Mouse (Mus musculus): ENCODE data around the gene Phrf1. TPM values are rescaled to one million over a fixed set of nuclear protein-coding genes. Genes with fewer than 3 reads are reported as not detected.

Gene Phrf1
- polyA plus RNA-seq, 1 experiment from 2014 or later: 68.0 TPM

DNA sequence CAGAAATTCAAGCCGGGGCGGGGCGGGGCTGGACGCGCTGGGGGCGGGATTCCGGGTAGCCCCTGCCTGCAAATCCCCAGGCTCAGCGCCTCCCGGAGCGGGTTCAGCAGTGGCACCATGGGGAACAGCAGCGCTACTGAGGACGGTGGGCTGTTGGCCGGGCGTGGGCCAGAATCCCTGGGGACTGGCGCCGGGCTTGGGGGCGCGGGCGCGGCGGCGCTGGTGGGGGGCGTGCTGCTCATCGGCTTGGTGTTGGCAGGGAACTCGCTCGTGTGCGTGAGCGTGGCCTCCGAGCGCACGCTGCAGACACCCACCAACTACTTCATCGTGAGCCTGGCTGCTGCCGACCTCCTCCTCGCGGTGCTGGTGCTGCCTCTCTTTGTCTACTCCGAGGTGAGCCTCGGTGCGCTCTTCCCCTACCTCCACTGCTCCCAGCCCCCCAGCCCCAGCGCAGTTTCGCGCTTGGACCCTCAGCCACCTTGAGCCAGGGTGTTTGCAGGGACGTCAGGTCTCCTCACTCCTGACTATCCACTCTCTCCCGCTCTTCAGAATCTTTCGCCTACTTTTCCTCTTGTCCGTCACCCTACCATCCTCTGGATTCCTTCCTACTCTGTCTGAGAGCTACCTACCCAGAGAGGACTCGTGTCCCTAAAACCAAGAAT is 63.5 kb downstream of the Phrf1 start, which contains the start of gene Drd4:
Drd4 (plus strand) TSS at position 86 of the 662 bp plus-strand sequence.
- WGBS: 1% methylated on average over 46 of the region's 46 CpGs
- no peaks in the 10 kb centered on the region for H3K9me3 ChIP-seq (replicated peaks; ENCODE audit: control insufficient read depth, low read length, poor library complexity, severe bottlenecking)
- peak; percentile 70 for ATAC-seq
- peaks cover 16% of the 10 kb centered on the region for H3K4me1 ChIP-seq (ENCODE audit: control insufficient read depth, insufficient read depth, low read length)
- H3K4me3 ChIP-seq (ENCODE audit: low read depth, low read length): peak within 1 kb of the TSS; percentile 51
- no peaks in the 10 kb centered on the region for H3K36me3 ChIP-seq (ENCODE audit: control insufficient read depth, insufficient read depth, low read length)
- H3K27me3 ChIP-seq (ENCODE audit: control insufficient read depth, insufficient read depth, low read depth, low read length): peaks cover 38% of the 10 kb centered on the region
- peak within 1 kb of the TSS; percentile 92 for H3K4me2 ChIP-seq (ENCODE audit: low read length)
- H3K9ac ChIP-seq (ENCODE audit: low read depth, low read length): peak within 1 kb of the TSS; percentile 72
- no peak within 1 kb of the TSS for H3K27ac ChIP-seq (ENCODE audit: low read length)

DNA sequence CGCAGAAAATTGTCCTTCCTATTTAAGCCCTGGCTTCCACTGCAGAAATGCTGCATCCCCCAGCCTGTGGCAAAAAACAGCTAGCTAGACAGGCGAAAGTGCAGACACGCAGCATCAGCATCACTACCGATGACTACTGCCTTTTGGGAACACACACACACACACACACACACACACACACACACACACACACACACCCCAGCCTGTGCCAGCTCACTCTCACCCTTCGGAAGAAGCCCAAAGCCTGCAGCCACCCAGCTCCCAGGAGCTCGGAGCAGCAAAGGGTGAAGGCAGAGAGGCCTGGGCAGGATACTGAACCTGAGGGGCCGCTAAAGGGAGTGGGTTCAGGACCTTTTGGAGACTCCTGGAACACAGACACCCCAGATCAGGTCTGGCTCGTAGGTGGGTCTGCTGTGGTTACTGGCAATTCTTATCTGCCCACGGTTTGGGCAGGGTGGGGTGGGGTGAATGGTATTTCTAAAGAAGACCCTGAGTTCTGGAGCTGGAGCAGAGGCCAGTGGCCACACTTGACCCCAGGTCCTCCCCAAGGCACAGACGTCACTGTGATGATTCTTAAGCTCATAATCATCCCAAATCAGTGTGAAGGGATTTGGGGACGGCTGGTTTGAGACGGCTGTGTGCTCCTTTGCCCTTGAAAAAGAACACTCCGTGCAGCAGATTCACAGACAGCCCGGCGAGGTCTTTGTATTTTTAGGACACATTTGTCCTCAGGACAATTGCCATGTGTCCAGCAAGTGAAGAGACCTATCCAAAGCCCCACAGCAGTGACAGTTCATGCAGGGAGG is 64.2 kb downstream of the Phrf1 start:
- Histone ChIP-seq H3K4me2 (ENCODE audit: low read length) (peak overlapping the region; percentile 92), H3K36me3 (ENCODE audit: control insufficient read depth, insufficient read depth, low read length) (no peaks in the 10 kb centered on the region), H3K9ac (ENCODE audit: low read depth, low read length) (no peak overlapping the region; the same call in 1 of the 2 replicates), H3K4me1 (ENCODE audit: control insufficient read depth, insufficient read depth, low read length) (peaks cover 16% of the 10 kb centered on the region), H3K27ac (ENCODE audit: low read length) (no peak overlapping the region), H3K4me3 (ENCODE audit: low read depth, low read length) (peak overlapping the region; percentile 51; the same call in 1 of the 2 replicates), H3K9me3 (replicated peaks; ENCODE audit: control insufficient read depth, low read length, poor library complexity, severe bottlenecking) (no peaks in the 10 kb centered on the region), H3K27me3 (ENCODE audit: control insufficient read depth, insufficient read depth, low read depth, low read length) (peaks cover 38% of the 10 kb centered on the region)
- no peak for ATAC-seq
- 27% methylated on average over 15 of the region's 15 CpGs for WGBS

DNA sequence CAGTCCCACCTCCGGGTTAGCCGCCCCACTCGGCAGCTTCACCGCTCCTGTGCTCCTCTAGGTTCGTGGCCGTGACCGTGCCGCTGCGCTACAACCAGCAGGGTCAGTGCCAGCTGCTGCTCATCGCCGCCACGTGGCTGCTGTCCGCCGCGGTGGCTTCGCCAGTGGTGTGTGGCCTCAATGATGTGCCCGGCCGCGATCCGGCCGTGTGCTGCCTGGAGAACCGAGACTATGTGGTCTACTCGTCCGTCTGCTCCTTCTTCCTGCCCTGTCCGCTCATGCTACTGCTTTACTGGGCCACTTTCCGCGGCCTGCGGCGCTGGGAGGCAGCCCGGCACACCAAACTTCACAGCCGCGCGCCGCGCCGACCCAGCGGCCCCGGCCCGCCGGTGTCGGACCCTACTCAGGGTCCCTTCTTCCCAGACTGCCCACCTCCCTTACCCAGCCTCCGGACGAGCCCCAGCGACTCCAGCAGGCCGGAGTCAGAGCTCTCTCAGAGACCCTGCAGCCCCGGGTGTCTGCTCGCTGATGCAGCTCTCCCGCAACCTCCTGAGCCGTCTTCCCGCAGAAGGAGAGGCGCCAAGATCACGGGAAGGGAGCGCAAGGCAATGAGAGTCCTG is 65.4 kb downstream of the Phrf1 start:
- H3K36me3 ChIP-seq (ENCODE audit: control insufficient read depth, insufficient read depth, low read length): no peaks in the 10 kb centered on the region
- no peaks in the 10 kb centered on the region for H3K9me3 ChIP-seq (replicated peaks; ENCODE audit: control insufficient read depth, low read length, poor library complexity, severe bottlenecking)
- peak overlapping the region; percentile 35 for H3K4me3 ChIP-seq (ENCODE audit: low read depth, low read length)
- H3K4me2 ChIP-seq (ENCODE audit: low read length): peak overlapping the region; percentile 73
- peaks cover 16% of the 10 kb centered on the region for H3K4me1 ChIP-seq (ENCODE audit: control insufficient read depth, insufficient read depth, low read length)
- H3K27me3 ChIP-seq (ENCODE audit: control insufficient read depth, insufficient read depth, low read depth, low read length): peaks cover 38% of the 10 kb centered on the region
- under 1% methylated on average over 47 of the region's 53 CpGs for WGBS
- 0 out of 2 replicates have a peak, but pooled peaks have one; percentile 23 for ATAC-seq
- H3K27ac ChIP-seq (ENCODE audit: low read length): no peak overlapping the region
- peak overlapping the region; percentile 30 for H3K9ac ChIP-seq (ENCODE audit: low read depth, low read length)

DNA sequence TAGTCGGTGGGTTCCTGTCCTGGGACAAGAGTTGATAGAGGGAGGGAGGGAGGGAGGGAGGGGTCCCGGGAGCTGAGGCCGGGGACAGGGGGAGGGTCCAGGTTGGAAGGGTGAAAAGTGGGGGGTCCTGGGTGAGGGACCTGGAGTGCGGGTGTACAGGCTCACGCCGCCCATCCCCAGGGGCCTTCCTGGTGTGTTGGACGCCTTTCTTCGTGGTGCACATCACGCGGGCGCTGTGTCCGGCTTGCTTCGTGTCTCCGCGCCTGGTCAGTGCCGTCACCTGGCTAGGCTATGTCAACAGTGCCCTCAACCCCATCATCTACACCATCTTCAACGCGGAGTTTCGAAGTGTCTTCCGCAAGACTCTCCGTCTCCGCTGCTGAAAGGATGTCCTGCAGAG is 65.9 kb downstream of the Phrf1 start:
- H3K36me3 ChIP-seq (ENCODE audit: control insufficient read depth, insufficient read depth, low read length): no peaks in the 10 kb centered on the region
- H3K4me3 ChIP-seq (ENCODE audit: low read depth, low read length): peak overlapping the region; percentile 35
- H3K4me2 ChIP-seq (ENCODE audit: low read length): peak overlapping the region; percentile 73
- no peak overlapping the region for H3K27ac ChIP-seq (ENCODE audit: low read length)
- H3K4me1 ChIP-seq (ENCODE audit: control insufficient read depth, insufficient read depth, low read length): peaks cover 16% of the 10 kb centered on the region
- H3K9ac ChIP-seq (ENCODE audit: low read depth, low read length): no peak overlapping the region; the same call in 1 of the 2 replicates
- no peak for ATAC-seq
- peaks cover 38% of the 10 kb centered on the region for H3K27me3 ChIP-seq (ENCODE audit: control insufficient read depth, insufficient read depth, low read depth, low read length)
- WGBS: 7% methylated on average over 21 of the region's 22 CpGs
- no peaks in the 10 kb centered on the region for H3K9me3 ChIP-seq (replicated peaks; ENCODE audit: control insufficient read depth, low read length, poor library complexity, severe bottlenecking)

DNA sequence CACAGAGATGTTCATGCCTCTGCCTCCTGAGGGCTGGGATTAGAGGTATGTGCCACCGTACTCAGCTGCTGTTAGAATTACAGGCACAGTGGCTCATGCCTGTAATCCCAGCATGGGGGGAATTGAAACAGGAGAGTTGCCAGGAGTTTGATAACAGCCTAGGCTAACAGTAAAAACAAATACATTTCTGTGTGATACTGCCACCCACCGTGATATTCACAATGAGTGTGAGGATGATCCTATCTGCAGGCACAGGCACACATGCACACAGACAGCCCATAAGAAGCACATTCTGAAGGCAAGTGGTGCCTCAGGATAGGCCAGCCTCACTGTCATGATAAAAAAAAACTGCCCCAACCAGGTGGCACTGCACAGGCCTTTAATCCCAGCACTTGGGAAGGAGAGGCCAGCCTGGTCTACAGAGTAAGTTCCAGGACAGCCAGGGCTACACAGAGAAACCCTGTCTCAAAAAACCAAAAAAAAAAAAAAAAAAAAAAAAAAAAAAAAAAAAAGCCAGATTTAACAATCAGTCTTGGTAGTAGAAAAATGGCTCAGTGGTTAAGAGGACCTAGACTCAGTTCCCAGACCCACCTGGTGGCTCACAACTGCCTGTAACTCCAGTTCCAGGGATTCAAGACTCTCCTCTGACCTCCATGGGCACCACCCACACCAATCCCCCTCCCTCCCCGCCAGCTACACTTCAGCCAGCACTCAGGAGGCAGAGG is 69.5 kb downstream of the Phrf1 start:
- H3K36me3 ChIP-seq (ENCODE audit: control insufficient read depth, insufficient read depth, low read length): peaks cover 14% of the 10 kb centered on the region
- no peak overlapping the region for H3K4me2 ChIP-seq (ENCODE audit: low read length)
- ATAC-seq: no peak
- H3K9ac ChIP-seq (ENCODE audit: low read depth, low read length): no peak overlapping the region
- no peak overlapping the region for H3K4me3 ChIP-seq (ENCODE audit: low read depth, low read length)
- WGBS: 87% methylated on average over 3 of the region's 3 CpGs
- H3K27me3 ChIP-seq (ENCODE audit: control insufficient read depth, insufficient read depth, low read depth, low read length): peaks cover 27% of the 10 kb centered on the region
- H3K27ac ChIP-seq (ENCODE audit: low read length): no peak overlapping the region
- peaks cover 12% of the 10 kb centered on the region for H3K4me1 ChIP-seq (ENCODE audit: control insufficient read depth, insufficient read depth, low read length)
- no peaks in the 10 kb centered on the region for H3K9me3 ChIP-seq (replicated peaks; ENCODE audit: control insufficient read depth, low read length, poor library complexity, severe bottlenecking)

DNA sequence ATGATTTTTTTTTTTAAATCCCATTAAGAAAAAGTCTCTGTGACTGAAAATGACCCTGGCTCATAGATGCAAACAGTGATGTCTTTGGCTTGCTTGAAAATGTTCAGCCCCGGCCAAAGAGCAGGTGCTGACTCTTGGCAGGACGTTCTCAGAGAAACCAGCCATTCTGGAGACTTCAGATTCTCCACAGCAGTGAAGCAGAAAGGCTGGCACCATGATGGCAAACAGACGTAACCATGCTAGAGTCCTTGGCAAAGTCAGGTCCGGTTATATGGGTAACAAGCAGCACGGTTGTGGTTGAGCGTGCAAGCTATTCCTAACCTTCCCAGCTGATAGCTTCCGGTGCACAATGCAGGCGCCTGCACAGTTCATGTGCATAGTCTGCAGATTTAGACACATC is 70.6 kb downstream of the Phrf1 start:
- 96% methylated on average over 8 of the region's 8 CpGs for WGBS

DNA sequence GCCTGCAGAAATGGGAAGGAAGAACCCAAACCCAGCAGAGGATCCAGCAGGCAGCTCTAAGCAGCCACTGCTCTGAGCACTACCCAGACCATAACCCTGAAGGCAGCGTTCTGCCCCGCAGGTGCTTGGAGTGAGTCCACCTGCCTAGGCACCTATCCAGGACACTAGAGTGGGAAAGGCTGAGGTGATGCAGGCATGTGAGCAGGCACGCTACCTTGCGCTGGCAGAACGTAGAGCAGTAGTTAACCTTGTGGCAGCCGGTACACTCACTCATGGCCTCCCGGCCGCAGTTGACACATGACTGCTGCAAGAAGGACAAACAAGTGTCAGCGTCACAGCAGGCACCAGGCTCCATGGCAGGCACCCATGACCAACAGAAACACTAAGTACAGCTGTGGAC is 72.8 kb downstream of the Phrf1 start:
- H3K4me3 ChIP-seq (ENCODE audit: low read depth, low read length): no peak overlapping the region
- no peaks in the 10 kb centered on the region for H3K4me1 ChIP-seq (ENCODE audit: control insufficient read depth, insufficient read depth, low read length)
- peaks cover 31% of the 10 kb centered on the region for H3K36me3 ChIP-seq (ENCODE audit: control insufficient read depth, insufficient read depth, low read length)
- H3K27me3 ChIP-seq (ENCODE audit: control insufficient read depth, insufficient read depth, low read depth, low read length): no peaks in the 10 kb centered on the region
- ATAC-seq: no peak
- no peak overlapping the region for H3K9ac ChIP-seq (ENCODE audit: low read depth, low read length)
- 98% methylated on average over 9 of the region's 9 CpGs for WGBS
- no peak overlapping the region for H3K4me2 ChIP-seq (ENCODE audit: low read length)
- H3K27ac ChIP-seq (ENCODE audit: low read length): no peak overlapping the region
- no peaks in the 10 kb centered on the region for H3K9me3 ChIP-seq (replicated peaks; ENCODE audit: control insufficient read depth, low read length, poor library complexity, severe bottlenecking)

More for the DNA sequence above, 70.6 kb downstream of the Phrf1 start:
- H3K9ac ChIP-seq (ENCODE audit: low read depth, low read length): no peak overlapping the region
- H3K4me1 ChIP-seq (ENCODE audit: control insufficient read depth, insufficient read depth, low read length): peaks cover 4% of the 10 kb centered on the region
- no peak for ATAC-seq
- H3K27ac ChIP-seq (ENCODE audit: low read length): no peak overlapping the region
- H3K9me3 ChIP-seq (replicated peaks; ENCODE audit: control insufficient read depth, low read length, poor library complexity, severe bottlenecking): no peaks in the 10 kb centered on the region
- H3K4me3 ChIP-seq (ENCODE audit: low read depth, low read length): no peak overlapping the region
- peaks cover 16% of the 10 kb centered on the region for H3K27me3 ChIP-seq (ENCODE audit: control insufficient read depth, insufficient read depth, low read depth, low read length)
- H3K36me3 ChIP-seq (ENCODE audit: control insufficient read depth, insufficient read depth, low read length): peaks cover 17% of the 10 kb centered on the region
- H3K4me2 ChIP-seq (ENCODE audit: low read length): no peak overlapping the region

DNA sequence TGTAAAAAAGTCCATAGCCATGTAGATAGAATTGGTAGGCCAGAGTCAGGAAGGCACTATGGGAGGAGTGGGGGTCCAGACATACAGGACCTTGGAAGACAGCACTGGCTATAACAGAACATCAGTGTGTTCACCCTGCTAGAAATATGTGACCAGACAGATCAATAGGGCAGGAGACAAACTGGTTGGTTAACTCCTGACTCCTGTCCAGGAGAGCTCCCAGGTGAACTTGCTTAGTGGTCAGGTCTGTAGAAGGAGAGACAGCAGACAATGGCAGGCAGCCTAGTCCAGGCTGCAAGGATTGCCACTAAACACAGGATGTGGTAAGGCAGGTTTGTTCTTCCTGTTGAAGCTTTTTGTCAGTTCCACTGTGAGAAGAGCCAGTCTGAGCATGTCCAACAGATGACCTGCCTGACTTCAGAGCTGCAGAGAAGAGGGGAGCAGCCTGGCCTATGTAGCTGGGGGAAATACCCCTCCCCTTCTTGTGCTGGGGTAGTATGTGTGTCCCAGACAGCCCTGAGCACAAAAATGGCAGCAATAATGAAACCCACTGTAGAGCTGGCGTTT is 74.2 kb downstream of the Phrf1 start:
- no peak for ATAC-seq

More for the DNA sequence above, 74.2 kb downstream of the Phrf1 start:
- Histone ChIP-seq H3K36me3 (ENCODE audit: control insufficient read depth, insufficient read depth, low read length) (peaks cover 37% of the 10 kb centered on the region), H3K9me3 (replicated peaks; ENCODE audit: control insufficient read depth, low read length, poor library complexity, severe bottlenecking) (no peaks in the 10 kb centered on the region), H3K4me2 (ENCODE audit: low read length) (no peak overlapping the region), H3K4me1 (ENCODE audit: control insufficient read depth, insufficient read depth, low read length) (no peaks in the 10 kb centered on the region), H3K27me3 (ENCODE audit: control insufficient read depth, insufficient read depth, low read depth, low read length) (no peaks in the 10 kb centered on the region), H3K27ac (ENCODE audit: low read length) (no peak overlapping the region), H3K4me3 (ENCODE audit: low read depth, low read length) (no peak overlapping the region), H3K9ac (ENCODE audit: low read depth, low read length) (no peak overlapping the region)
- WGBS: 84% methylated on average over 1 of the region's 1 CpGs
